Mouse (Mus musculus) heart, embryonic 15.5 days (tissue): ENCODE results near the gene Cd109. TPM values are rescaled to one million over a fixed set of nuclear protein-coding genes. Genes with fewer than 3 reads are reported as not detected.

ENCODE experiments used
- ATAC-seq: fragments of 200-750 bp; cut with Nextera tagmentation; replicated peaks from 2 replicates; pipeline ENCODE4 v1.8.0; 2017; ENCODE audit warnings: low read depth, moderate TSS enrichment; ENCODE audit not compliant: insufficient number of reproducible peaks, insufficient read depth, low FRiP score
- H3K27ac ChIP-seq: fragments of 300-500 bp; sonication (generic); 2 replicates; pipeline ENCODE4 v1.5.1; 2015; ENCODE audit warnings: mild to moderate bottlenecking, inconsistent platforms
- H3K27me3 ChIP-seq: fragments of 300-500 bp; sonication (generic); 2 replicates; pipeline ENCODE4 v1.6.1; 2015; ENCODE audit warnings: inconsistent platforms
- H3K36me3 ChIP-seq: fragments of 300-500 bp; sonication (generic); 2 replicates; pipeline ENCODE4 v1.6.1; 2015; ENCODE audit warnings: mild to moderate bottlenecking, inconsistent platforms
- H3K4me1 ChIP-seq: fragments of 300-500 bp; sonication (generic); replicated peaks from 2 replicates; pipeline ENCODE4 v1.6.1; 2015; ENCODE audit warnings: inconsistent platforms
- H3K4me2 ChIP-seq: fragments of 300-500 bp; sonication (generic); 2 replicates; pipeline ENCODE4 v1.6.1; 2015; ENCODE audit warnings: inconsistent platforms, mild to moderate bottlenecking, moderate library complexity
- H3K4me3 ChIP-seq: fragments of 300-500 bp; sonication (generic); 2 replicates; pipeline ENCODE4 v1.5.1; 2015; ENCODE audit warnings: mild to moderate bottlenecking, inconsistent platforms
- H3K9ac ChIP-seq: fragments of 300-500 bp; sonication (generic); 2 replicates; pipeline ENCODE4 v1.6.1; 2015; ENCODE audit warnings: mild to moderate bottlenecking, inconsistent platforms
- H3K9me3 ChIP-seq: fragments of 300-500 bp; sonication (generic); replicated peaks from 2 replicates; pipeline ENCODE4 v1.6.1; 2016; ENCODE audit warnings: inconsistent platforms
- WGBS: fragments of 180-500 bp; shearing (Covaris S2); methylation state at CpG from one replicate; pipeline ENCODE4 v1.1.7; 2015; ENCODE audit warnings: mixed read lengths; 5-methylcytosine and 5-hydroxymethylcytosine counted together
- polyA plus RNA-seq: library from polyadenylated mRNA; unstranded; fragments of >200 nt; fragmentation: Nextera tagmentation; extraction: Ambion mirVana; gene quantifications from 2 replicates; pipeline ENCODE4 v1.2.1, GENCODE M21; 2015

Gene Cd109
- polyA plus RNA-seq, 1 experiment from 2014 or later = 3.9 TPM

GRCm38 (mm10) chr9:78750246-78750645 is 134.9 kb downstream of the Cd109 start:
- WGBS = 45% methylated on average over 3 of the region's 3 CpGs
- Histone ChIP-seq H3K4me2 (no peak overlapping the region), H3K36me3 (no peaks in the 10 kb centered on the region)

More at GRCm38 (mm10) chr9:78750246-78750645, 134.9 kb downstream of the Cd109 start:
- no peaks in the 10 kb centered on the region for H3K9me3 ChIP-seq
- H3K9ac ChIP-seq = no peak overlapping the region
- H3K27me3 ChIP-seq = no peaks in the 10 kb centered on the region
- H3K4me3 ChIP-seq = no peak overlapping the region
- peak; percentile 50; the same call in 1 of the 2 replicates for ATAC-seq
- no peak overlapping the region for H3K27ac ChIP-seq
- H3K4me1 ChIP-seq = 0 out of 2 replicates have a peak, but pooled peaks cover 4% of the 10 kb centered on the region

Other genes starting within 250 kb of the Cd109 start
- not detected in 2 replicates for gene Dppa5a, start 247.4 kb upstream of the Cd109 start, polyA plus RNA-seq
- gene Ooep, start 236.8 kb upstream of the Cd109 start, polyA plus RNA-seq = 0.36 and 0.53 TPM in 2 replicates
- 0.09 TPM in 1 of 2 replicates, not detected in the other for gene Ddx43, start 219.8 kb upstream of the Cd109 start, polyA plus RNA-seq
- 0.97 and 1.4 TPM in 2 replicates for gene Cgas, start 172.3 kb upstream of the Cd109 start, polyA plus RNA-seq
- 26.2 and 27.7 TPM in 2 replicates for gene Mto1, start 167.3 kb upstream of the Cd109 start, polyA plus RNA-seq
- 0.43 and 0.67 TPM in 2 replicates for gene Gm17324, start 166.8 kb upstream of the Cd109 start, polyA plus RNA-seq
- gene Eef1a1, start 126.4 kb upstream of the Cd109 start, polyA plus RNA-seq = 2,802 and 3,192 TPM in 2 replicates
- gene Slc17a5, start 27.5 kb upstream of the Cd109 start, polyA plus RNA-seq = 8.5 and 9.8 TPM in 2 replicates